Mouse (Mus musculus) ES-E14 (cell line): ENCODE data around the gene Ndufb10. TPM values are rescaled to one million over a fixed set of nuclear protein-coding genes. Genes with fewer than 3 reads are reported as not detected.

Experiments
- DNase-seq: peaks from one replicate; pipeline ENCODE4 v3.0.0-alpha.2; 2013; ENCODE audit warnings: low read depth, low spot score
- H3K27ac ChIP-seq: 2 replicates; pipeline ENCODE4 v1.5.1; 2012; ENCODE audit warnings: low read depth, mild to moderate bottlenecking, low read length, moderate library complexity, mixed read lengths; ENCODE audit not compliant: poor library complexity, insufficient read depth, severe bottlenecking
- H3K36me3 ChIP-seq: 2 replicates; pipeline ENCODE4 v1.6.1; 2012; ENCODE audit warnings: mild to moderate bottlenecking, low read length, moderate library complexity, mixed read lengths; ENCODE audit not compliant: control insufficient read depth, poor library complexity, insufficient read depth, severe bottlenecking
- H3K4me1 ChIP-seq, 2 experiments: fragments of 150-350 bp in 1 of 2; sonication (generic) in 1 of 2; 2 replicates each; pipeline ENCODE4 v1.6.1; 2012; ENCODE audit warnings: low read length in 2 of 2, mild to moderate bottlenecking in 1 of 2, mixed read lengths in 1 of 2; ENCODE audit not compliant: control insufficient read depth in 2 of 2, insufficient read depth in 2 of 2, poor library complexity in 1 of 2
- H3K4me3 ChIP-seq, 2 experiments: fragments of 150-350 bp in 1 of 2; sonication (generic) in 1 of 2; 2 replicates each; pipeline ENCODE4 v1.5.1; 2012; ENCODE audit warnings: low read length in 2 of 2, low read depth in 1 of 2, mild to moderate bottlenecking in 1 of 2, mixed read lengths in 1 of 2; ENCODE audit not compliant: insufficient read depth in 1 of 2, poor library complexity in 1 of 2, severe bottlenecking in 1 of 2
- H3K9ac ChIP-seq: 2 replicates; pipeline ENCODE4 v1.6.1; 2012; ENCODE audit warnings: low read depth, mild to moderate bottlenecking, low read length, mixed read lengths; ENCODE audit not compliant: poor library complexity, insufficient read depth, severe bottlenecking
- H3K9me3 ChIP-seq: fragments of 150-350 bp; sonication (generic); 2 replicates; pipeline ENCODE4 v1.6.1; 2012; ENCODE audit warnings: low read depth, mild to moderate bottlenecking, low read length; ENCODE audit not compliant: control insufficient read depth, insufficient read depth
- CHD2 ChIP-seq: IDR thresholded peaks from 2 replicates; pipeline ENCODE4 v1.6.1; 2014; ENCODE audit warnings: mild to moderate bottlenecking, low read depth, low read length, inconsistent platforms
- HCFC1 ChIP-seq: IDR thresholded peaks from 2 replicates; pipeline ENCODE4 v1.6.1; 2012; ENCODE audit warnings: low read length, inconsistent platforms, borderline replicate concordance; ENCODE audit not compliant: insufficient read depth
- MAFK ChIP-seq: IDR thresholded peaks from 2 replicates; pipeline ENCODE4 v1.6.1; 2014; ENCODE audit warnings: mild to moderate bottlenecking, low read depth, low read length, inconsistent platforms; ENCODE audit not compliant: insufficient read depth
- ZC3H11A ChIP-seq: IDR thresholded peaks from 2 replicates; pipeline ENCODE4 v1.6.1; 2012; ENCODE audit warnings: low read depth, mild to moderate bottlenecking, inconsistent platforms, low read length, borderline replicate concordance
- ZNF384 ChIP-seq: IDR thresholded peaks from 2 replicates; pipeline ENCODE4 v1.6.1; 2012; ENCODE audit warnings: low read depth, low read length, inconsistent platforms
- in situ Hi-C, 2 experiments: fragments of 600-800 bp; cut with MboI; formaldehyde crosslinking; loops; one replicate each; pipeline ENCODE4 v1.15.1; 2025; ENCODE audit warnings: low sequenced_read_pairs in 2 of 2, inconsistent platforms in 1 of 2; ENCODE audit not compliant: unreplicated experiment in 2 of 2
- total RNA-seq: library from RNA; depleted of rRNA; stranded (reverse); fragments of 300-350 nt; gene quantifications from 2 replicates; pipeline ENCODE4 v1.2.3, GENCODE M21; 2012

The Ndufb10 gene
- total RNA-seq, 1 experiment, result 191 TPM

- Histone ChIP-seq H3K4me3 (peak within 1 kb of the TSS; percentile 77 to 87), H3K9ac (peak within 1 kb of the TSS; percentile 61), H3K9me3 (no peaks in the 10 kb centered on the region), H3K36me3 (peaks cover 43% of the 10 kb centered on the region), H3K4me1 (peaks cover 0 to 2% of the 10 kb centered on the region in 2 experiments; a peak in 1 of 4 replicates), H3K27ac (no peak within 1 kb of the TSS; the same call in 1 of the 2 replicates)
- TF ChIP-seq CHD2 (no peak), HCFC1 (no peak), MAFK (no peak), ZC3H11A (no peak), ZNF384 (no peak)
- in situ Hi-C loops, result no loop called here
- no peak for DNase-seq
These were observed 6.3 kb downstream of the Ndufb10 start, which contains the start of the genes Rnf151 and Rps2 for GRCm38 (mm10) chr17:24717943-24718342. Gene Rnf151 (minus strand): TSS chr17:24718063. Gene Rps2 (plus strand): TSS chr17:24718116.

DNA sequence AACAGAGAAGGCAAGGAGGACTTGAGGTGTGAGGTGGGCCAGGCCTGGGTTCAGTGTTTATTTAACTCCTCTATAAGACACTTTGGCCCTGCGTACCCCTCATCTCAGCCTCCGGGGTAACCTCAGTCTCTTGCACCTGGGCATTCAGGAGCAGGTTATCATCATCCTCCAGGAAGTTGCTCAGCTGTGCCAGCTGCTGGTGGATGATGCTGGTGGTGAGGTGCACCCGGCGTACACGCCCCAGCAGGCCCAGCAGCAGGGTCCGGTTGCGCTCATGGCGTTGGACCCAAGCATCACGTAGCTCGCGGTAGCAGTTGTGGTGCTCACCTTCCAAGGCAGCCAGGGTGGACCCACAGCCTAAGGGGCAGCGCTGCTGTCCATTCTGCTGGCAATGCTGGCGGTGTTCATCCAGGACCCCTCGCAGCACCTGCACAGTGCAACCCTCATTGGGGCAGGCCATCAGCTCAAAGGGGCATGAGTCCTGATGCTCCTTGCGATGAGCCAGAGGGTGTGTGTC lies 8.1 kb downstream of the Ndufb10 start:
- in situ Hi-C loops, result no loop called here
- no peak for DNase-seq
- Histone ChIP-seq H3K9ac (no peak overlapping the region), H3K9me3 (no peaks in the 10 kb centered on the region), H3K27ac (no peak overlapping the region), H3K4me3 (no peak overlapping the region), H3K4me1 (peaks cover 0 to 2% of the 10 kb centered on the region in 2 experiments; a peak in 1 of 4 replicates), H3K36me3 (peaks cover 29% of the 10 kb centered on the region)
- TF ChIP-seq MAFK, result no peak
- TF ChIP-seq ZNF384, result no peak
- no peak for TF ChIP-seq HCFC1
- no peak for TF ChIP-seq CHD2
- no peak for TF ChIP-seq ZC3H11A

DNA sequence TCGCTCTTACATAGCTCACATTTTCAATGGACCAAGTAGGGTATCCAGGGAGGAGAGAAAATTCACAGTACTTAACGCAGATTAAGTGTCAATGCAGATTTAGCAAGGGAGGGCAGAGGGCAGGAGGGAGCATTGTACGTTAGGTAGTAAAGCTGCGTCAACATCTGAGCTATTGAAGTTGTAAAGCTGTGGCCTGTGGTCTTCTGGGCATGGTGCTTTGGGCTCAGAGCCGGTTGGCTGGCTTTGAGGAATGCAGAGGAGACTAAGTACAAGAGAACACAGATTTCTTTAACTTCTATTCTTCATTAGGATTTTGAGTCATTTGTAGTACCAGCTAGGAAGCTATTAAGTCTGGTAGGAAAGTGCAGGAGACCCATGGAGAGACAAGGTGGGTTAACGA lies 8.7 kb downstream of the Ndufb10 start:
- in situ Hi-C loops, result no loop called here
- Histone ChIP-seq H3K9me3 (no peaks in the 10 kb centered on the region), H3K36me3 (peaks cover 24% of the 10 kb centered on the region), H3K4me3 (no peak overlapping the region), H3K4me1 (peaks cover 0 to 2% of the 10 kb centered on the region in 2 experiments; a peak in 1 of 4 replicates), H3K9ac (no peak overlapping the region), H3K27ac (no peak overlapping the region)
- TF ChIP-seq HCFC1 (no peak), CHD2 (no peak), ZNF384 (no peak), ZC3H11A (no peak), MAFK (no peak)
- no peak for DNase-seq

- no peak overlapping the region for H3K27ac ChIP-seq
- peaks cover 19% of the 10 kb centered on the region for H3K36me3 ChIP-seq
- no peaks in the 10 kb centered on the region for H3K9me3 ChIP-seq
- DNase-seq, result no peak
- H3K9ac ChIP-seq, result no peak overlapping the region
- in situ Hi-C loops, result no loop called here
- TF ChIP-seq ZC3H11A (no peak), MAFK (no peak), HCFC1 (no peak), ZNF384 (no peak), CHD2 (no peak)
- H3K4me3 ChIP-seq, result no peak overlapping the region
- H3K4me1 ChIP-seq, result no peaks in the 10 kb centered on the region; a peak in 1 of 4 replicates
These were observed 15.6 kb downstream of the Ndufb10 start for GRCm38 (mm10) chr17:24708646-24709045.

DNA sequence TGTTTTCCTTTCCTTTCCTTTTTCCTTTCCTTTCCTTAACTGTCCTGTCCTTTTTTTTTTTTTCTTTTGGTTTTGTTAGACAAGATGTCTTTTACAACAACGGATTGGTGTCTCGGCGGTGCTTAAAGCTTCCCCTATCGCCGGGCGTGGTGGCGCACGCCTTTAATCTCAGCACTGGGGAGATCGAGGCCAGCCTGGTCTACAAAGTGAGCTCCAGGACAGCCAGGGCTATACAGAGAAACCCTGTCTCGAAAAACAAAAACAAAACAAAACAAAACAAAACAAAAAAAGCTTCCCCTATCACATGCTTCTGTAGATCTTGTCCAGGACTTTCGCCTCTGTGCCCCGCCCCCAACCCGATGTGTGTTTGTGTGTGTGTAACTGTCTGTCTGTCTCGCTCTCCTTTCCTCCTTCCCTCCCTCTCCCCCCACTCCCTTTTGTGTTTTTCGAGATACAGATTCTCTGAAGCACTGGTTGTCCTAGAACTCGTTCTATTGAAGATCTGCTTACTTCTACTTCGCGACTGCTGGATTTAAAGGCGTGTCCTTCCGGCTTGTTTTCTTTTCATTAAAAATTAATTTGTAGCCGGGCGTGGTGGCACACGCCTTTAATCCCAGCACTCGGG lies 16.4 kb downstream of the Ndufb10 start:
- H3K4me3 ChIP-seq, result peak overlapping the region; percentile 83 to 96
- no peaks in the 10 kb centered on the region; a peak in 1 of 4 replicates for H3K4me1 ChIP-seq
- DNase-seq, result no peak
- H3K9ac ChIP-seq, result peak overlapping the region; percentile 53; the same call in 1 of the 2 replicates
- peak overlapping the region; percentile 60; the same call in 1 of the 2 replicates for H3K27ac ChIP-seq
- peaks cover 22% of the 10 kb centered on the region for H3K36me3 ChIP-seq
- no peak for TF ChIP-seq CHD2
- TF ChIP-seq ZC3H11A, result no peak
- TF ChIP-seq HCFC1, result no peak
- TF ChIP-seq MAFK, result no peak
- TF ChIP-seq ZNF384, result no peak
- in situ Hi-C loops, result no loop called here
- no peaks in the 10 kb centered on the region for H3K9me3 ChIP-seq
